Mouse (Mus musculus): ENCODE results near the gene Plxdc1. TPM values are rescaled to one million over a fixed set of nuclear protein-coding genes. Genes with fewer than 3 reads are reported as not detected.

Plxdc1 gene
- polyA plus RNA-seq, 1 experiment from 2014 or later, result 0.53 TPM

GRCm38 (mm10) chr11:97937469-97938105 lies 48.7 kb downstream of the Plxdc1 start:
- no peak for TF ChIP-seq CTCF (IDR thresholded peaks at IDR 0.05; ENCODE audit: low read depth)
- H3K36me3 ChIP-seq (ENCODE audit: insufficient read depth), result no peaks in the 10 kb centered on the region
- H3K9me3 ChIP-seq (ENCODE audit: low read depth, low read length), result no peaks in the 10 kb centered on the region
- 31% methylated on average over 2 of the region's 2 CpGs for WGBS
- no peak overlapping the region for H3K27ac ChIP-seq (ENCODE audit: low read depth)
- no peaks in the 10 kb centered on the region for H3K27me3 ChIP-seq (ENCODE audit: insufficient read depth, low read length)
- no peak overlapping the region for H3K4me3 ChIP-seq (ENCODE audit: low read depth, low read length)
- no peaks in the 10 kb centered on the region for H3K4me1 ChIP-seq (ENCODE audit: insufficient read depth)
- no peak overlapping the region for H3K9ac ChIP-seq
- DNase-seq (peak; percentile 12), ATAC-seq (ENCODE audit: insufficient read depth) (no peak)
- H3K4me2 ChIP-seq, result no peak overlapping the region

GRCm38 (mm10) chr11:97936758-97937157 lies 49.5 kb downstream of the Plxdc1 start:
- H3K9ac ChIP-seq, result no peak overlapping the region
- H3K9me3 ChIP-seq (ENCODE audit: low read depth, low read length), result no peaks in the 10 kb centered on the region
- H3K27me3 ChIP-seq (ENCODE audit: insufficient read depth, low read length), result no peaks in the 10 kb centered on the region
- peak; percentile 78 for TF ChIP-seq CTCF (IDR thresholded peaks at IDR 0.05; ENCODE audit: low read depth)
- peak; percentile 83 for DNase-seq
- no peak overlapping the region for H3K4me2 ChIP-seq
- no peaks in the 10 kb centered on the region for H3K36me3 ChIP-seq (ENCODE audit: insufficient read depth)
- no peaks in the 10 kb centered on the region for H3K4me1 ChIP-seq (ENCODE audit: insufficient read depth)
- H3K4me3 ChIP-seq (ENCODE audit: low read depth, low read length), result no peak overlapping the region
- 42% methylated on average over 3 of the region's 3 CpGs for WGBS
- ATAC-seq (ENCODE audit: insufficient read depth), result no peak
- no peak overlapping the region for H3K27ac ChIP-seq (ENCODE audit: low read depth)

- no peaks in the 10 kb centered on the region for H3K27me3 ChIP-seq (ENCODE audit: insufficient read depth, low read length)
- 51% methylated on average over 4 of the region's 4 CpGs for WGBS
- H3K27ac ChIP-seq (ENCODE audit: low read depth), result no peak overlapping the region
- no peak for DNase-seq
- H3K9me3 ChIP-seq (ENCODE audit: low read depth, low read length), result no peaks in the 10 kb centered on the region
- ATAC-seq (ENCODE audit: insufficient read depth), result no peak
- H3K9ac ChIP-seq, result no peak overlapping the region
- no peak for TF ChIP-seq CTCF (IDR thresholded peaks at IDR 0.05; ENCODE audit: low read depth)
- H3K4me2 ChIP-seq, result no peak overlapping the region
- H3K36me3 ChIP-seq (ENCODE audit: insufficient read depth), result no peaks in the 10 kb centered on the region
- H3K4me3 ChIP-seq (ENCODE audit: low read depth, low read length), result no peak overlapping the region
- no peaks in the 10 kb centered on the region for H3K4me1 ChIP-seq (ENCODE audit: insufficient read depth)
These were observed 50.2 kb downstream of the Plxdc1 start for GRCm38 (mm10) chr11:97935913-97936575.

- no peaks in the 10 kb centered on the region for H3K4me1 ChIP-seq (ENCODE audit: insufficient read depth)
- no peaks in the 10 kb centered on the region for H3K36me3 ChIP-seq (ENCODE audit: insufficient read depth)
- ATAC-seq (ENCODE audit: insufficient read depth) (no peak), DNase-seq (no peak)
- no peak overlapping the region for H3K4me2 ChIP-seq
- H3K9me3 ChIP-seq (ENCODE audit: low read depth, low read length), result no peaks in the 10 kb centered on the region
- H3K4me3 ChIP-seq (ENCODE audit: low read depth, low read length), result no peak overlapping the region
- no peak for TF ChIP-seq CTCF (IDR thresholded peaks at IDR 0.05; ENCODE audit: low read depth)
- no peak overlapping the region for H3K9ac ChIP-seq
- H3K27me3 ChIP-seq (ENCODE audit: insufficient read depth, low read length), result no peaks in the 10 kb centered on the region
- WGBS, result 53% methylated on average over 1 of the region's 1 CpGs
- no peak overlapping the region for H3K27ac ChIP-seq (ENCODE audit: low read depth)
These were observed 52.7 kb downstream of the Plxdc1 start for GRCm38 (mm10) chr11:97933553-97933952.

GRCm38 (mm10) chr11:97928905-97929304 lies 57.3 kb downstream of the Plxdc1 start:
- Histone ChIP-seq H3K4me3 (ENCODE audit: low read depth, low read length) (no peak overlapping the region), H3K27ac (ENCODE audit: low read depth) (no peak overlapping the region), H3K9me3 (ENCODE audit: low read depth, low read length) (no peaks in the 10 kb centered on the region), H3K27me3 (ENCODE audit: insufficient read depth, low read length) (no peaks in the 10 kb centered on the region), H3K4me2 (no peak overlapping the region), H3K9ac (no peak overlapping the region), H3K36me3 (ENCODE audit: insufficient read depth) (no peaks in the 10 kb centered on the region), H3K4me1 (ENCODE audit: insufficient read depth) (no peaks in the 10 kb centered on the region)
- peak; percentile 48 for DNase-seq
- no peak for ATAC-seq (ENCODE audit: insufficient read depth)
- TF ChIP-seq CTCF (IDR thresholded peaks at IDR 0.05; ENCODE audit: low read depth), result no peak
- 48% methylated on average over 4 of the region's 4 CpGs for WGBS

- no peak for DNase-seq
- ATAC-seq (ENCODE audit: insufficient read depth), result no peak
- H3K4me2 ChIP-seq, result no peak overlapping the region
- no peak overlapping the region for H3K9ac ChIP-seq
- TF ChIP-seq CTCF (IDR thresholded peaks at IDR 0.05; ENCODE audit: low read depth), result no peak
- no peaks in the 10 kb centered on the region for H3K4me1 ChIP-seq (ENCODE audit: insufficient read depth)
- WGBS, result 89% methylated on average over 10 of the region's 10 CpGs
- no peaks in the 10 kb centered on the region for H3K36me3 ChIP-seq (ENCODE audit: insufficient read depth)
- no peaks in the 10 kb centered on the region for H3K27me3 ChIP-seq (ENCODE audit: insufficient read depth, low read length)
- H3K9me3 ChIP-seq (ENCODE audit: low read depth, low read length), result no peaks in the 10 kb centered on the region
- H3K27ac ChIP-seq (ENCODE audit: low read depth), result no peak overlapping the region
- H3K4me3 ChIP-seq (ENCODE audit: low read depth, low read length), result no peak overlapping the region
These were observed 62.0 kb downstream of the Plxdc1 start for GRCm38 (mm10) chr11:97924217-97924616.

GRCm38 (mm10) chr11:97923639-97924038 lies 62.6 kb downstream of the Plxdc1 start:
- Histone ChIP-seq H3K4me2 (no peak overlapping the region), H3K4me1 (ENCODE audit: insufficient read depth) (no peaks in the 10 kb centered on the region), H3K27me3 (ENCODE audit: insufficient read depth, low read length) (no peaks in the 10 kb centered on the region), H3K4me3 (ENCODE audit: low read depth, low read length) (no peak overlapping the region), H3K36me3 (ENCODE audit: insufficient read depth) (no peaks in the 10 kb centered on the region), H3K9me3 (ENCODE audit: low read depth, low read length) (no peaks in the 10 kb centered on the region), H3K9ac (no peak overlapping the region), H3K27ac (ENCODE audit: low read depth) (no peak overlapping the region)
- no peak for DNase-seq
- WGBS, result 80% methylated on average over 9 of the region's 9 CpGs
- TF ChIP-seq CTCF (IDR thresholded peaks at IDR 0.05; ENCODE audit: low read depth), result no peak
- no peak for ATAC-seq (ENCODE audit: insufficient read depth)
